Mouse (Mus musculus): ENCODE data around the gene Anapc11. TPM values are rescaled to one million over a fixed set of nuclear protein-coding genes. Genes with fewer than 3 reads are reported as not detected.

Gene Anapc11
- total and polyA plus RNA-seq, 3 experiments, result 82.8 to 187 (median 85.9) TPM

DNA sequence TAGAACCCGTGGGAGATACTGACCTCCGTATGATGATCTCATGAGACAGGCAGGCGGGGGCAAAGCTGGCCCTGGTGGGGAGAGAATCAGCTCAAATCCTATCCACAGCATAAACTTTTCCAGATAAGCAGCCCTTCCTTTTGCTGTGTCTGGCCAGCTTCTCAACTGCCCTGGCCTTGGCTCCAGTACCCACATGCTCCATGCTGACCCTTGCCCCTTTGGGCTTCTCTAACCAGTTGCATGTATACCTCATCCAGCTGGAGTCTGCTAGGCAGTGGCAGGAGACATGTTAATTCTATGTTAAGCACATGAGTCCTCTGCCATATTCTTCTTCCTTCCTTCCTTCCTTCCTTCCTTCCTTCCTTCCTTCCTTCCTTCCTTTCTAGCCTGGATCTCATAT lies 56.5 kb downstream of the Anapc11 start:
- no peak for DNase-seq

DNA sequence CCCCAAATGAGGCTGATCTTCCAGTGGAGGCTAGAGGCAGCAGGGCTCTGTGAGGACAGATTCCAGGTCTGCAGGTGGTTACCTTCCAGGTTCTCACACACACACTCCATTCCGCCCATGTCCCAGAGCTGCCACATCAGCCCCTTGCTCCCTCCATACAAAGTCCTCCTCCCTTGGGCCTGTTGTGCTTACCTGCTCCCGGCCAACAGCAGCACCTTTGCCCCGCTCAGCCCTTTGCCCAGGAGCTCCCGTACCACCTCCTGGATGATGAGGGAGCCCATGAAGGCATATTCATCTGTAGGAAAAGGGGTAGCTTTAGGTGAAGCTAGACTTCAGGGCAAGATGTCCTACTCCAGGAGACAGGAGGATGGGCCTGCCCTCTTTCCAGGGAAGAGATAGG lies 59.1 kb downstream of the Anapc11 start:
- DNase-seq, result no peak

Small RNA genes within 50 kb of the gene (microRNA-seq; reads per million reads assigned to microRNA genes)
- 0 to 0.83 reads per million in 2 experiments for gene Mir6936

Other genes with a start within 250 kb of the Anapc11 start
Only the 30 nearest of the 35 such genes appear.
- gene Nploc4, start 160.7 kb upstream of the Anapc11 start, total RNA-seq (2021), result 100 to 1,000 TPM in 1 of 2 experiments, 10 to 100 TPM in 1; 76.6 to 108 TPM
- gene Nploc4, start 160.7 kb upstream of the Anapc11 start, polyA plus RNA-seq (2012; rRNA removed), result 129 and 132 TPM in 2 replicates
- 1 to 10 TPM in 1 of 2 experiments, not detected in 1; 3.4 TPM for gene Tspan10, start 155.8 kb upstream of the Anapc11 start, total RNA-seq (2021)
- 0.06 TPM in 1 of 2 replicates, not detected in the other for gene Tspan10, start 155.8 kb upstream of the Anapc11 start, polyA plus RNA-seq (2012; rRNA removed)
- under 1 TPM in 1 of 2 experiments, not detected in 1; 0.31 TPM for gene Pde6g, start 144.9 kb upstream of the Anapc11 start, total RNA-seq (2021)
- 0.48 and 0.49 TPM in 2 replicates for gene Pde6g, start 144.9 kb upstream of the Anapc11 start, polyA plus RNA-seq (2012; rRNA removed)
- gene Oxld1, start 140.4 kb upstream of the Anapc11 start, total RNA-seq (2021), result 10 to 100 TPM; 25.8 to 37.1 TPM
- 48.7 and 81.2 TPM in 2 replicates for gene Oxld1, start 140.4 kb upstream of the Anapc11 start, polyA plus RNA-seq (2012; rRNA removed)
- 10 to 100 TPM; 24.6 to 33.0 TPM for gene Ccdc137, start 140.3 kb upstream of the Anapc11 start, total RNA-seq (2021)
- 8.3 and 12.0 TPM in 2 replicates for gene Ccdc137, start 140.3 kb upstream of the Anapc11 start, polyA plus RNA-seq (2012; rRNA removed)
- gene Arl16, start 130.8 kb upstream of the Anapc11 start, total RNA-seq (2021), result 10 to 100 TPM; 21.4 to 27.2 TPM
- 23.2 and 27.2 TPM in 2 replicates for gene Arl16, start 130.8 kb upstream of the Anapc11 start, polyA plus RNA-seq (2012; rRNA removed)
- 100 to 1,000 TPM; 107 to 146 TPM for gene Mrpl12, start 113.8 kb upstream of the Anapc11 start, total RNA-seq (2021)
- 163 and 185 TPM in 2 replicates for gene Mrpl12, start 113.8 kb upstream of the Anapc11 start, polyA plus RNA-seq (2012; rRNA removed)
- 100 to 1,000 TPM; 103 to 116 TPM for gene Slc25a10, start 106.6 kb upstream of the Anapc11 start, total RNA-seq (2021)
- gene Slc25a10, start 106.6 kb upstream of the Anapc11 start, polyA plus RNA-seq (2012; rRNA removed), result 400 and 531 TPM in 2 replicates
- 1 to 10 TPM; 1.5 to 1.7 TPM for gene Gcgr, start 67.7 kb upstream of the Anapc11 start, total RNA-seq (2021)
- gene Gcgr, start 67.7 kb upstream of the Anapc11 start, polyA plus RNA-seq (2012; rRNA removed), result 2.1 and 2.5 TPM in 2 replicates
- 10 to 100 TPM; 56.9 to 65.8 TPM for gene Mcrip1, start 48.7 kb upstream of the Anapc11 start, total RNA-seq (2021)
- 136 and 157 TPM in 2 replicates for gene Mcrip1, start 48.7 kb upstream of the Anapc11 start, polyA plus RNA-seq (2012; rRNA removed)
- gene Ppp1r27, start 47.3 kb upstream of the Anapc11 start, total RNA-seq (2021), result under 1 TPM; 0.40 to 0.79 TPM
- 0.83 and 1.2 TPM in 2 replicates for gene Ppp1r27, start 47.3 kb upstream of the Anapc11 start, polyA plus RNA-seq (2012; rRNA removed)
- gene P4hb, start 25.2 kb upstream of the Anapc11 start, total RNA-seq (2021), result 100 to 1,000 TPM; 462 to 524 TPM
- gene P4hb, start 25.2 kb upstream of the Anapc11 start, polyA plus RNA-seq (2012; rRNA removed), result 108 and 126 TPM in 2 replicates
- gene Arhgdia, start 16.8 kb upstream of the Anapc11 start, total RNA-seq (2021), result 100 to 1,000 TPM; 355 to 386 TPM
- 712 and 786 TPM in 2 replicates for gene Arhgdia, start 16.8 kb upstream of the Anapc11 start, polyA plus RNA-seq (2012; rRNA removed)
- 10 to 100 TPM; 85.5 to 97.9 TPM for gene Alyref, start 56 bp upstream of the Anapc11 start, total RNA-seq (2021)
- 10.3 and 12.6 TPM in 2 replicates for gene Alyref, start 56 bp upstream of the Anapc11 start, polyA plus RNA-seq (2012; rRNA removed)
- gene Npb, start 10.1 kb downstream of the Anapc11 start, total RNA-seq (2021), result under 1 TPM; 0.61 to 0.62 TPM
- gene Npb, start 10.1 kb downstream of the Anapc11 start, polyA plus RNA-seq (2012; rRNA removed), result 1.6 and 2.3 TPM in 2 replicates
- gene Pcyt2, start 19.5 kb downstream of the Anapc11 start, total RNA-seq (2021), result 100 to 1,000 TPM; 201 to 344 TPM
- gene Pcyt2, start 19.5 kb downstream of the Anapc11 start, polyA plus RNA-seq (2012; rRNA removed), result 460 and 610 TPM in 2 replicates
- 10 to 100 TPM; 54.2 to 69.5 TPM for gene Sirt7, start 26.8 kb downstream of the Anapc11 start, total RNA-seq (2021)
- gene Sirt7, start 26.8 kb downstream of the Anapc11 start, polyA plus RNA-seq (2012; rRNA removed), result 109 and 128 TPM in 2 replicates
- gene Mafg, start 35.2 kb downstream of the Anapc11 start, total RNA-seq (2021), result 10 to 100 TPM; 48.1 to 60.7 TPM
- gene Mafg, start 35.2 kb downstream of the Anapc11 start, polyA plus RNA-seq (2012; rRNA removed), result 54.3 and 66.9 TPM in 2 replicates
- gene Pycr1, start 45.3 kb downstream of the Anapc11 start, total RNA-seq (2021), result 1 to 10 TPM; 1.0 to 1.9 TPM
- 3.5 and 3.6 TPM in 2 replicates for gene Pycr1, start 45.3 kb downstream of the Anapc11 start, polyA plus RNA-seq (2012; rRNA removed)
- gene Myadml2, start 49.7 kb downstream of the Anapc11 start, total RNA-seq (2021), result 1 to 10 TPM in 1 of 2 experiments, not detected in 1; 1.0 TPM
- gene Myadml2, start 49.7 kb downstream of the Anapc11 start, polyA plus RNA-seq (2012; rRNA removed), result 0.11 and 0.59 TPM in 2 replicates
- gene Notum, start 62.8 kb downstream of the Anapc11 start, total RNA-seq (2021), result 1 to 10 TPM; 2.8 to 8.1 TPM
- gene Notum, start 62.8 kb downstream of the Anapc11 start, polyA plus RNA-seq (2012; rRNA removed), result 7.4 and 9.3 TPM in 2 replicates
- gene Aspscr1, start 74.6 kb downstream of the Anapc11 start, total RNA-seq (2021), result 10 to 100 TPM; 74.9 to 84.1 TPM
- gene Aspscr1, start 74.6 kb downstream of the Anapc11 start, polyA plus RNA-seq (2012; rRNA removed), result 124 and 125 TPM in 2 replicates
- 10 to 100 TPM; 54.0 to 63.5 TPM for gene Cenpx, start 115.3 kb downstream of the Anapc11 start, total RNA-seq (2021)
- gene Cenpx, start 115.3 kb downstream of the Anapc11 start, polyA plus RNA-seq (2012; rRNA removed), result 86.0 and 90.2 TPM in 2 replicates
- 10 to 100 TPM; 21.9 to 25.3 TPM for gene Lrrc45, start 115.5 kb downstream of the Anapc11 start, total RNA-seq (2021)
- 34.2 and 40.1 TPM in 2 replicates for gene Lrrc45, start 115.5 kb downstream of the Anapc11 start, polyA plus RNA-seq (2012; rRNA removed)
- 10 to 100 TPM; 13.7 to 15.9 TPM for gene Rac3, start 123.0 kb downstream of the Anapc11 start, total RNA-seq (2021)
- gene Rac3, start 123.0 kb downstream of the Anapc11 start, polyA plus RNA-seq (2012; rRNA removed), result 21.1 and 25.6 TPM in 2 replicates
- 100 to 1,000 TPM in 1 of 2 experiments, 10 to 100 TPM in 1; 41.4 to 122 TPM for gene Dcxr, start 128.9 kb downstream of the Anapc11 start, total RNA-seq (2021)
- gene Dcxr, start 128.9 kb downstream of the Anapc11 start, polyA plus RNA-seq (2012; rRNA removed), result 136 and 150 TPM in 2 replicates
- 10 to 100 TPM in 1 of 2 experiments, 1 to 10 TPM in 1; 8.3 to 10.6 TPM for gene Cbr2, start 133.7 kb downstream of the Anapc11 start, total RNA-seq (2021)
- 52.6 and 54.2 TPM in 2 replicates for gene Cbr2, start 133.7 kb downstream of the Anapc11 start, polyA plus RNA-seq (2012; rRNA removed)
- 10 to 100 TPM in 1 of 2 experiments, 1 to 10 TPM in 1; 5.5 to 12.3 TPM for gene Hmga1b, start 164.4 kb downstream of the Anapc11 start, total RNA-seq (2021)
- 2.8 and 6.6 TPM in 2 replicates for gene Hmga1b, start 164.4 kb downstream of the Anapc11 start, polyA plus RNA-seq (2012; rRNA removed)
- 10 to 100 TPM; 18.3 to 20.9 TPM for gene Rfng, start 185.8 kb downstream of the Anapc11 start, total RNA-seq (2021)
- gene Rfng, start 185.8 kb downstream of the Anapc11 start, polyA plus RNA-seq (2012; rRNA removed), result 91.6 and 95.4 TPM in 2 replicates
- 100 to 1,000 TPM; 113 to 141 TPM for gene Gps1, start 185.9 kb downstream of the Anapc11 start, total RNA-seq (2021)
- gene Gps1, start 185.9 kb downstream of the Anapc11 start, polyA plus RNA-seq (2012; rRNA removed), result 161 and 178 TPM in 2 replicates